ENCODE assay signal across 15 mouse cellular contexts in genomic region chr5:114155168-114155933, GRCm38 (mm10). TPM values are rescaled to one million over a fixed set of nuclear protein-coding genes. Genes with fewer than 3 reads are reported as not detected.
DNase-seq lines count a peak whose midpoint lies in the region; ATAC-seq and TF ChIP-seq lines count a peak whose summit lies in the region.
"Had no signal": no experiment of that assay in that cellular context is flagged by ENCODE, and none has a peak within 500 bp of the region (broad histone marks: within the 10 kb centered on the region; RNA-seq: fewer than 3 reads in every experiment).

No protein-coding gene starts in this region.

- H3K27ac ChIP-seq in limb, embryonic 13.5 days, result no peak overlapping the region
- H3K27ac ChIP-seq in limb, embryonic 10.5 days, result no peak overlapping the region
- H3K27ac ChIP-seq in stomach, embryonic 16.5 days (ENCODE audit: low read length), result no peak overlapping the region
- H3K27ac ChIP-seq in liver, postnatal 0 days (ENCODE audit: low read depth), result no peak overlapping the region
- H3K27ac ChIP-seq: hindbrain, postnatal 0 days; liver, embryonic 14.5 days had no signal

- TF ChIP-seq EP300 in liver, postnatal 0 days (IDR thresholded peaks at IDR 0.05; ENCODE audit: low read depth), result no peak

- 53% methylated on average over 9 of the region's 9 CpGs for WGBS in limb, embryonic 13.5 days
- WGBS in limb, embryonic 10.5 days, result 67% methylated on average over 9 of the region's 9 CpGs
- 51% methylated on average over 9 of the region's 9 CpGs for WGBS in stomach, embryonic 16.5 days
- 53% methylated on average over 9 of the region's 9 CpGs for WGBS in liver, postnatal 0 days (ENCODE audit: insufficient replicate concordance)

- no peaks in the 10 kb centered on the region for H3K9me3 ChIP-seq in limb, embryonic 13.5 days
- H3K9me3 ChIP-seq in limb, embryonic 10.5 days (replicated peaks), result no peaks in the 10 kb centered on the region
- 0 out of 2 replicates have a peak, but pooled peaks cover 3% of the 10 kb centered on the region for H3K9me3 ChIP-seq in stomach, embryonic 16.5 days (replicated peaks; ENCODE audit: control insufficient read depth, low read length)
- H3K9me3 ChIP-seq in liver, postnatal 0 days (ENCODE audit: low read length), result no peaks in the 10 kb centered on the region

- H3K9ac ChIP-seq in limb, embryonic 13.5 days, result 0 out of 2 replicates have a peak overlapping the region, but pooled peaks have one; percentile 1
- H3K9ac ChIP-seq in stomach, embryonic 16.5 days (ENCODE audit: low read length), result no peak overlapping the region
- no peak overlapping the region for H3K9ac ChIP-seq in liver, postnatal 0 days (replicated peaks)
- H3K9ac ChIP-seq: liver, embryonic 14.5 days had no signal

- H3K4me1 ChIP-seq in limb, embryonic 13.5 days, result peaks cover 4% of the 10 kb centered on the region
- peaks cover 17% of the 10 kb centered on the region for H3K4me1 ChIP-seq in limb, embryonic 10.5 days
- H3K4me1 ChIP-seq in stomach, embryonic 16.5 days (ENCODE audit: control insufficient read depth, insufficient read depth, low read length), result no peaks in the 10 kb centered on the region
- H3K4me1 ChIP-seq in liver, postnatal 0 days (ENCODE audit: insufficient read depth), result peaks cover 4% of the 10 kb centered on the region

- H3K4me3 ChIP-seq in limb, embryonic 13.5 days, result no peak overlapping the region
- H3K4me3 ChIP-seq in limb, embryonic 10.5 days, result no peak overlapping the region
- no peak overlapping the region for H3K4me3 ChIP-seq in stomach, embryonic 16.5 days (replicated peaks; ENCODE audit: low read length)
- no peak overlapping the region for H3K4me3 ChIP-seq in liver, postnatal 0 days (ENCODE audit: low read depth, low read length)

- H3K4me2 ChIP-seq in limb, embryonic 13.5 days (replicated peaks), result no peak overlapping the region
- no peak overlapping the region for H3K4me2 ChIP-seq in stomach, embryonic 16.5 days (ENCODE audit: low read depth, low read length)
- no peak overlapping the region; the same call in 1 of the 2 replicates for H3K4me2 ChIP-seq in liver, postnatal 0 days (ENCODE audit: low read depth, low read length)

- no peaks in the 10 kb centered on the region for H3K36me3 ChIP-seq in limb, embryonic 13.5 days
- no peaks in the 10 kb centered on the region for H3K36me3 ChIP-seq in limb, embryonic 10.5 days
- H3K36me3 ChIP-seq in stomach, embryonic 16.5 days (ENCODE audit: control insufficient read depth, insufficient read depth, low read length), result no peaks in the 10 kb centered on the region
- H3K36me3 ChIP-seq in liver, postnatal 0 days (replicated peaks; ENCODE audit: insufficient read depth, low read length), result no peaks in the 10 kb centered on the region

- peak; percentile 61 for DNase-seq in adrenal gland, postnatal 14 days
- DNase-seq in adrenal gland, adult 8-10 months, result no peak
- DNase-seq in limb, embryonic 10.5 days (ENCODE audit: low spot score), result no peak
- peak; percentile 49 for DNase-seq in kidney, postnatal 14 days
- DNase-seq in frontal cortex, postnatal 10 days (ENCODE audit: low spot score in 2 of 2), result no peak
- no peak for DNase-seq in liver, postnatal 0 days
- DNase-seq: adrenal gland, postnatal 25 days; B cell, adult 2 months; cerebellum, adult 9-11 months; thymus, postnatal 14 days had no signal

- TF ChIP-seq CTCF in liver, postnatal 0 days (IDR thresholded peaks at IDR 0.05; ENCODE audit: low read depth), result no peak

- ATAC-seq in limb, embryonic 13.5 days (ENCODE audit: low FRiP score, low read depth), result no peak
- ATAC-seq in stomach, embryonic 16.5 days (ENCODE audit: insufficient read depth, low FRiP score), result peak; percentile 64
- ATAC-seq in liver, postnatal 0 days, result no peak
- ATAC-seq: hindbrain, postnatal 0 days; midbrain, embryonic 16.5 days had no signal

- no peaks in the 10 kb centered on the region for H3K27me3 ChIP-seq in limb, embryonic 13.5 days
- no peaks in the 10 kb centered on the region for H3K27me3 ChIP-seq in limb, embryonic 10.5 days (ENCODE audit: low read depth, poor library complexity, severe bottlenecking)
- H3K27me3 ChIP-seq in stomach, embryonic 16.5 days (ENCODE audit: control insufficient read depth, insufficient read depth, low read length), result no peaks in the 10 kb centered on the region
- no peaks in the 10 kb centered on the region for H3K27me3 ChIP-seq in liver, postnatal 0 days (ENCODE audit: insufficient read depth, low read length)

RNA-seq across cellular contexts. Expression of gene Acacb, which starts 9.0 kb away (rescaled TPM):
- 121 and 148 TPM in 2 replicates for total RNA-seq in adrenal gland, postnatal 14 days (2021)
- total RNA-seq in adrenal gland, adult 8-10 months (2022), result 10 to 100 TPM; 68.9 to 85.3 (median 72.7) TPM
- polyA plus RNA-seq in limb, embryonic 13.5 days (2015; fragmentation: Nextera tagmentation; extraction: Ambion mirVana), result 4.3 and 5.0 TPM in 2 replicates
- 4.8 and 5.8 TPM in 2 replicates for polyA plus RNA-seq in limb, embryonic 10.5 days (2016; fragmentation: Nextera tagmentation; extraction: Ambion mirVana)
- polyA plus RNA-seq in stomach, embryonic 16.5 days (2015; fragmentation: Nextera tagmentation; extraction: Ambion mirVana), result 2.1 and 3.2 TPM in 2 replicates
- 1.0 and 1.2 TPM in 2 replicates for polyA plus RNA-seq in liver, postnatal 0 days (2015; fragmentation: Nextera tagmentation; extraction: Ambion mirVana)

RNA-seq across cellular contexts. Expression of gene Ung, which starts 25.2 kb away (rescaled TPM):
- total RNA-seq in adrenal gland, postnatal 14 days (2021), result 11.7 and 11.9 TPM in 2 replicates
- total RNA-seq in adrenal gland, adult 8-10 months (2022), result 1 to 10 TPM; 2.4 to 3.1 (median 2.8) TPM
- 46.9 and 48.3 TPM in 2 replicates for polyA plus RNA-seq in limb, embryonic 13.5 days (2015; fragmentation: Nextera tagmentation; extraction: Ambion mirVana)
- polyA plus RNA-seq in limb, embryonic 10.5 days (2016; fragmentation: Nextera tagmentation; extraction: Ambion mirVana), result 81.3 and 91.8 TPM in 2 replicates
- polyA plus RNA-seq in stomach, embryonic 16.5 days (2015; fragmentation: Nextera tagmentation; extraction: Ambion mirVana), result 33.4 and 34.3 TPM in 2 replicates
- polyA plus RNA-seq in liver, postnatal 0 days (2015; fragmentation: Nextera tagmentation; extraction: Ambion mirVana), result 11.8 TPM in 2 replicates

RNA-seq across cellular contexts. Expression of gene Alkbh2, which starts 27.3 kb away (rescaled TPM):
- 9.9 and 10.3 TPM in 2 replicates for total RNA-seq in adrenal gland, postnatal 14 days (2021)
- total RNA-seq in adrenal gland, adult 8-10 months (2022), result 10 to 100 TPM in 3 of 4 experiments, 1 to 10 TPM in 1; 5.8 to 13.5 (median 11.7) TPM
- polyA plus RNA-seq in limb, embryonic 13.5 days (2015; fragmentation: Nextera tagmentation; extraction: Ambion mirVana), result 10.8 and 11.9 TPM in 2 replicates
- 12.9 and 16.1 TPM in 2 replicates for polyA plus RNA-seq in limb, embryonic 10.5 days (2016; fragmentation: Nextera tagmentation; extraction: Ambion mirVana)
- polyA plus RNA-seq in stomach, embryonic 16.5 days (2015; fragmentation: Nextera tagmentation; extraction: Ambion mirVana), result 4.8 and 6.1 TPM in 2 replicates
- polyA plus RNA-seq in liver, postnatal 0 days (2015; fragmentation: Nextera tagmentation; extraction: Ambion mirVana), result 4.5 and 5.7 TPM in 2 replicates

Comparison
In these comparisons a context has a peak if more than half of its experiments do, and no peak if none do; other contexts are left out.
1. DNase-seq: peak in adrenal gland, postnatal 14 days (single experiment) and kidney, postnatal 14 days (single experiment); none in adrenal gland, adult 8-10 months (single experiment), limb, embryonic 10.5 days (single experiment), frontal cortex, postnatal 10 days (0 of 2) and liver, postnatal 0 days (single experiment).